Mouse (Mus musculus) heart, adult 8-10 months (tissue): ENCODE results near the gene Smox. TPM values are rescaled to one million over a fixed set of nuclear protein-coding genes. Genes with fewer than 3 reads are reported as not detected.
"Not testable (repeated sequence)": the region's sequence is repeated elsewhere in the genome, so short reads cannot be mapped to it uniquely, and the experiment has no call there.

Experiments used
- DNase-seq: peaks from one replicate; pipeline ENCODE4 v3.0.0; 2022; ENCODE audit warnings: low spot score
- total RNA-seq, 4 experiments: library from RNA; stranded (reverse); gene quantifications; 2 replicates each; pipeline ENCODE4 v1.2.4; 2022

Gene Smox
- 10 to 100 TPM; 14.5 to 18.6 (median 15.7) TPM for total RNA-seq

- no peak for DNase-seq
Measured at GRCm38 (mm10) chr2:131491196-131491595, at the start of gene Smox. Smox (plus strand) TSS chr2:131491496.

- no peak for DNase-seq
Measured at GRCm38 (mm10) chr2:131443084-131443890, 48.0 kb upstream of the Smox start.

- no peak for DNase-seq
Measured at GRCm38 (mm10) chr2:131443891-131444190, 47.5 kb upstream of the Smox start.

GRCm38 (mm10) chr2:131446416-131446982, 44.8 kb upstream of the Smox start:
- no peak for DNase-seq

- peak; percentile 48 for DNase-seq
Measured at GRCm38 (mm10) chr2:131447566-131448330, 43.5 kb upstream of the Smox start.

GRCm38 (mm10) chr2:131448353-131448752, 42.9 kb upstream of the Smox start:
- DNase-seq = no peak

- DNase-seq = no peak
Measured at GRCm38 (mm10) chr2:131449720-131450119, 41.6 kb upstream of the Smox start.

GRCm38 (mm10) chr2:131450491-131450890, 40.8 kb upstream of the Smox start:
- no peak for DNase-seq

GRCm38 (mm10) chr2:131457728-131458127, 33.6 kb upstream of the Smox start:
- DNase-seq = peak; percentile 59

- peak; percentile 73 for DNase-seq
Measured at GRCm38 (mm10) chr2:131460946-131461682, 30.2 kb upstream of the Smox start.

- DNase-seq = peak; percentile 27
Measured at GRCm38 (mm10) chr2:131462991-131463390, 28.3 kb upstream of the Smox start.

- no peak for DNase-seq
Measured at GRCm38 (mm10) chr2:131464147-131464546, 27.1 kb upstream of the Smox start.

- DNase-seq = no peak
Measured at GRCm38 (mm10) chr2:131466732-131467131, 24.6 kb upstream of the Smox start.

- peak; percentile 66 for DNase-seq
Measured at GRCm38 (mm10) chr2:131469916-131470315, 21.4 kb upstream of the Smox start.

- no peak for DNase-seq
Measured at GRCm38 (mm10) chr2:131473749-131474148, 17.5 kb upstream of the Smox start.

GRCm38 (mm10) chr2:131477105-131477504, 14.2 kb upstream of the Smox start:
- DNase-seq = not testable (repeated sequence)

- no peak for DNase-seq
Measured at GRCm38 (mm10) chr2:131477917-131478316, 13.4 kb upstream of the Smox start.

- peak; percentile 64 for DNase-seq
Measured at GRCm38 (mm10) chr2:131478349-131478748, 12.9 kb upstream of the Smox start.

GRCm38 (mm10) chr2:131478916-131479315, 12.4 kb upstream of the Smox start:
- DNase-seq = no peak

GRCm38 (mm10) chr2:131481733-131482132, 9.6 kb upstream of the Smox start:
- DNase-seq = no peak

GRCm38 (mm10) chr2:131482478-131482877, 8.8 kb upstream of the Smox start:
- DNase-seq = no peak

GRCm38 (mm10) chr2:131483562-131483961, 7.7 kb upstream of the Smox start:
- DNase-seq = no peak
